Mouse (Mus musculus) adrenal gland, adult (tissue): ENCODE data around the gene Dcaf4.
A peak's percentile ranks its signal among the peaks of the same experiment; 100 is the strongest.

ENCODE experiments used
- DNase-seq, 2 experiments: peaks; one replicate each; pipeline ENCODE4 v3.0.0; 2022 to 2023; ENCODE audit warnings: low spot score in 1 of 2; ENCODE audit not compliant: inconsistent age in 2 of 2

Dcaf4 gene

DNA sequence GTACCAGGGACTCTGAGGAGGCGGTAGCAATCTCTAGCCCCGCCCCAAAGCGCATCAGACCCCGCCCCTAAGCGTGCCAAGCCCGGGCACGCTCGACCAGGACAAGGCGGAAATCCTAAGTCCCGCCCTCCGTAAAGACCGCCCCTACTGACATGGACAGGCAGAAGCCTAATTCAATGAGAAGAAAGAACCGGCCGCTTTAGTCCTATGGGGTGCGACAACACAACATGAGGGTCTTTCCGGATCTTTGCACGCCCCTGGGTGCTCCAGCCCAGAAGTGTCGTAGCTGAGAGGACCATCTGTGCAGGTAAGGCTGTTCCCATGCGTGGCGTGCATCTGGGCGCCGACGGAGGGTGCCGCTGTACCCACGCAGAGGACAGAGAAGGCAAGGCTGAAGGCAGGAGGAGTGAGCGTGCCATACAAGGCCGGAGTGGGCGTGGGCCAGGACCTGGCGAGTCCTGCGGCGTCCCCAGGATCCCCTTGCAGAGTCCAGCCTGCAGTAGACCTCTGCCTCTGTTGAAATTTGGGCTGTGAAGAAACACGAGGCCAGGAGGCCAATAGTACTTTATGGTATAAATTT, at the start of gene Dcaf4:
Dcaf4 (plus strand) TSS at position 156 of the 580 bp plus-strand sequence.
- DNase-seq: peak; percentile 98 to 100

- no peak for DNase-seq
These were observed 48.5 kb upstream of the Dcaf4 start for GRCm38 (mm10) chr12:83471760-83472159.

DNA sequence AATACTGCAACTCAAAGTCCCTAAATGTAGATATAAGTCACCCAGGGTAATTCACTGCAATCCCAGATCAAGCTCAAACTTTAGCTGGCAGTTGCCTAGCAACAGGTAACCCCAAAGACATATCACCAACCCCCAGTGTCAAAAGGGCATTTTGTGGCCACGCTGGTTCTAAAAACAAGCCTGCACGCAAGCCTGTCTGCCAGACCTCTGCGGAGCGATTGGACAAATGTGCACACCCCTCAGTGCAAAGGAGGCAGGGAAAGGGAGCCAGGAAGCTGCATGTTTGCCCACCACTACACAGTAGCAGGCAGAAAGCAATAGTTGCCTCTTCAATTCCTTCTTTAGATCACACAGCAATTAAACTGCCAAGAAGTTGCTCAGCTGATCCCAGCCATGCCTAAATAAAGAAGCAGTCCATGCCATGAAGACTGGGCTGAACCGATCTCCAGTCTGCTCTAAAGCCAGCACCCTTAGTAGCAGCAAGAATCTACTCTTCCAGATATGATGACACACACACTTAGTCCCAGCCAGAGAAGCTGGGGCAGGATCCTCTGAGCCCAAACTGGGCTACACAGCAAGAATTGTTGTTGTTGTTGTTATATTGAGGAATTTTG, 46.2 kb upstream of the Dcaf4 start:
- DNase-seq: no peak

- no peak for DNase-seq
These were observed 44.8 kb upstream of the Dcaf4 start for GRCm38 (mm10) chr12:83475419-83475818.

DNA sequence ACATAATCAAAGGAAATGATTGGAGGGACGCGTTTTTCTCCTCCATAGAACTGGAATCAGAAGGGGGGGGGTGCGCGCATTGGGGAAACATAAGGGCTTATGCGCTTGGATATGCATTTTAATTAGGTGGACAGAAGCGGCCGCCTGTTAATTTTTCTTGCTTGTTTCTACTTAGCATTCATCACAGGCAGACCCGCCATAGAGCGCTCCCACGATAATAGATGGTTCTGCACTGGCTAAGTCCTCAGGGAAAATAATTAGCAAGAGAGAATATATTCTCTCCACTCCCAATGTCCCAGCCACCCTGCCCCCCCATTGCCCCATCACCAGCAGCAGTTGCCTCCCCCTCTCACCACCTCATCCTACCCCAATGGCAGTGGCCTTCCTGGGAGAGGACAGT, 44.0 kb upstream of the Dcaf4 start:
- no peak for DNase-seq

DNA sequence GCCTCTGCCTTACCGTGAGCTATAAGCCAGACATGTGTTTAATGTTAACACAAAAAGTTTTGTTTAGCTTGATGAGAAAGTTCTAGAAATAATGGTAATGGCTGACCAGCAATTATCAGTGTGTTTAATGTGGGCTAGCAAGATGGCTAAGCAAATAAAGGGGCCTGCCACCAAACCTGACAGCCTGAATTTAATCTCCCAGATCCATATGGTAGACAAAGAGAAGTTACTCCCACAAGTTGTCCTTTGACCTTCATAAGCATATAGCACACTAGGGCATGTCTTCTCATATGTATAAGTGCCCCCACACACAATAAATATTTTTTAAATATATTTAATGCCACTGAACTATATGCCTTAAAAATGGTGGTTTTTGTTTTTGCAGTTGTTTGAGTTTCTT, 41.1 kb upstream of the Dcaf4 start:
- no peak for DNase-seq

DNA sequence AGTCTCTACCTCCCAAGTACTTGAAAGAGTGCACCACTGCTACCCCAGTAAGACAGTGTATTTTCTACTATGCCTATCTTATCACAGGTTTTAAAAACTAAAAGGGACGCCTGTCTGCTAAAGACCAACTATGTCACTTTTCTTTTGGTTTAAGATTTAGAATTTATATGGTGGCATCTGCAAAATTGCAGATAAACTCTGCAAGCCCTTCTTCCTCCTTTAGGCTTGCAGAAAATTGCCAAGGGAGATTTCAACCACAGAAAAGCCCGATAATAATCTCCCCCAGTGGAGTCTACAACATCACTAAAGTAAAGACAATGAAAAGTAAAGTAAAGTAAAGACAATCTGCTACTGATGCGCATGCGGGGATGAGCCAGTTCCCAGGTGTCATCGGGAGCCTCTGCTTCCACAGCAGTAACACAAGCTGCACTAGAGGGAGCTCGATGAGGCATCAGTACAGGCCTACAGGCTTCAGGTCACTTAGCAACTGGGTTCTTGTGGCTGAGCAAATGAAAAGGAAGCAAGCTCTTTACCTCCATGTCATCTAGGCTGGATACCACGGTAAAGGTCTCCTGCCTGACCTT, 40.4 kb upstream of the Dcaf4 start:
- no peak for DNase-seq

- DNase-seq: no peak
These were observed 38.8 kb upstream of the Dcaf4 start for GRCm38 (mm10) chr12:83481439-83481838.

GRCm38 (mm10) chr12:83483653-83484052, 36.6 kb upstream of the Dcaf4 start:
- no peak for DNase-seq

GRCm38 (mm10) chr12:83484855-83485745, 35.2 kb upstream of the Dcaf4 start:
- DNase-seq: peak in 1 of 2 experiments; percentile 41

DNA sequence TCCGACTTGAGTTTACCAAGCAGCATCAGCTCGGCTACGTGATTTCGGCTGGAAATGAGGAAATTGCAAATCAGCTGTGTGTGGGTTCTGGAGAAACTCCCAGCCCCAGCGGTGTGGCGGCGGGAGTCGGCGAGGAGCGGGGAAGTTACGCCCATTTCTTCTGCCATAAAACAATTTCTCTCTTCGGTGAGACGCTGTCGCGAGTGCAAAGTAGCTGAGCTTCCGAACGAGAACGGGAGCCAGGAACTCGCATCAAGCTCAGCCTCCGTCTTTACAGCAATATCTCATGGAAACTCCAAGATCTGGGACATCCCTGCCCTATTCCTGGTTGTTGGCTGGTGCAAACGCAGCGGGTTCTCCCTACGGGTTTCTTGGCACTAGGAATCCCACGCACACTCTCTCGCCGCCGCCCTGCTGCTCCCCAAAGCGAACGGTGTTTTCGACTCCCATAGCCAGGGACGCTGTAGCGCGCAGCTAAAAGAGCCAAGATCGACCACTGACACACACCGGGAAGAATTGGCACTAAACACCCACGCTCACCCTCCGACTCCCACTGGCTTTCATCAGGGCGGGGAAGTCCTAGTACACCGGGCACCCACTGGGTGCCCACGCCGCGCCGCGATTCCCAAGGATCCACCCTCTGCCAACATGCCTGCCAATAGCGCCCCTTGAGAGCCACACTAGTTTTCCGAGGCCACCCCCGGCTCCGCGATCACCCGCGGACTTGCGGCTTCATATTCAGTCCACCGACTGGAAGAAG, 34.2 kb upstream of the Dcaf4 start:
- DNase-seq: peak; percentile 45 to 79

GRCm38 (mm10) chr12:83486671-83487461, 33.4 kb upstream of the Dcaf4 start:
- peak; percentile 68 to 89 for DNase-seq

- DNase-seq: peak; percentile 99 to 100
These were observed 32.7 kb upstream of the Dcaf4 start, which contains the start of gene Dpf3 for GRCm38 (mm10) chr12:83487476-83487991. Gene Dpf3, minus strand, starts transcription at chr12:83487716.

DNA sequence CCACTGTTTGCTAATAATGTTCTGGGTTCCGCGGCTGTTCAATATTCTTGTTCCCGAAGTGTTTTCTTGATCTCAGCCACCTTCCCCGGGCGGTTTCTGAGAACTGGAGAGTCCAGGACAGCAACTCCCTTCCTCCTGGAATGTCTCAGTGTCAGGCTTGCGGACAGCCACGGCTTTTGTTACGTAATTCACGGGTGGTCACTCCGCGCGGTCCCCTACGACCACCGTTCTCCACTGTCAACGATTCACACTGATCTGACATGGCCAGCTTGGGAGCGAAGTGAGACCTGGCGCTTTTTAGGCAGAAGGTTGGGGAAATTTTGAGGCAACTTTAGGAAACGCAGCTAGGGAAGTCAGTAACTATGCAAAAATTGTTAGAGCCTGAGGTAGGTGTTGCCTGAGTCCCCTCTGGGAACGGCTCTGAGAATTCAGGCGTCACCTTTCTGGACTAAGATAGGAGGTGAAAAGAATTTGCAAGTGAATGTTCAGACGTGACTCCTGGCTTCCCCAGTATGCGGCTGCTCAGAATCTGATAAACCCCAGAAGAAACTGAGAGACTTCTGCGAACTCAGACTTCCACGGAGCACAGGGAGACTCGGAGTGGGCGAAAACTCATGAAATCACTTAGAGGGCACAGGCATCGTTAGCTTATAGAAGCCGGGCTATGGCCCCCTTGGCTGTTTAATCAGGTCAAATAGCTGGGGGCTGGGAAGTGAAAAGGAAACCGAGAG, 31.9 kb upstream of the Dcaf4 start:
- peak; percentile 58 to 86 for DNase-seq

DNA sequence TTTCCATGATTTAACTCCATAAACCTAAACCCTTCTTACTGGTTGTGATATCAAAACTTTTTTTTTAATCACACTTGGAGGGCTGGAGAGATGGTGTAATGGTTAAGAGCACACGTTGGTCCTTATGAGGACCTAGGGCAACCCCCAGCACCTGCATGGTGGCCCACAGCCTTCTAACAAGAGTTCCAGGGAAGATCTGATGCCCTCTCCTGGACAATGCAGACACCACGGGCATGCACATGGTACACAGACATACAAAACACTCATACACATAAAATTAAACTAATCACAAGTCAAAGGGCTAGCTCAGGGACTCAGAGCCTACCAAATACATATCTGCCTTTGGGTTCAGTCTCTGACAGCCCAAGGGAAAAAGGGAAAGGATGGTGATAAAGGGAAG, 30.5 kb upstream of the Dcaf4 start:
- no peak for DNase-seq

- DNase-seq: no peak
These were observed 28.7 kb upstream of the Dcaf4 start for GRCm38 (mm10) chr12:83491609-83492008.

GRCm38 (mm10) chr12:83492808-83493207, 27.5 kb upstream of the Dcaf4 start:
- no peak for DNase-seq

- peak; percentile 68 to 79 for DNase-seq
These were observed 26.1 kb upstream of the Dcaf4 start for GRCm38 (mm10) chr12:83494196-83494595.
